Mouse (Mus musculus) MEL (cell line): ENCODE measurements around the gene Pafah2. TPM values are rescaled to one million over a fixed set of nuclear protein-coding genes. Genes with fewer than 3 reads are reported as not detected.

Source experiments
- DNase-seq: peaks from one replicate; pipeline ENCODE4 v3.0.0; 2011; ENCODE audit warnings: low read depth, low spot score
- H3K27ac ChIP-seq: 2 replicates; pipeline ENCODE4 v1.5.1; 2012; ENCODE audit warnings: low read depth, mild to moderate bottlenecking, control low read depth, low read length, moderate library complexity; ENCODE audit not compliant: control insufficient read depth
- H3K27me3 ChIP-seq, 2 experiments: fragments of 150-350 bp in 1 of 2; sonication (generic) in 1 of 2; 2 replicates each; pipeline ENCODE4 v1.6.1; 2012; ENCODE audit warnings: low read length in 2 of 2, mild to moderate bottlenecking in 2 of 2, improper control_type of control experiment in 1 of 2, moderate library complexity in 1 of 2; ENCODE audit not compliant: insufficient read depth in 2 of 2, control insufficient read depth in 1 of 2
- H3K36me3 ChIP-seq, 2 experiments: 2 replicates each; pipeline ENCODE4 v1.6.1; 2012 to 2014; ENCODE audit warnings: low read length in 2 of 2, improper control_type of control experiment in 1 of 2, inconsistent platforms in 1 of 2, mild to moderate bottlenecking in 1 of 2; ENCODE audit not compliant: insufficient read depth in 2 of 2, control insufficient read depth in 1 of 2
- H3K4me1 ChIP-seq, 2 experiments: fragments of 150-350 bp in 1 of 2; sonication (generic) in 1 of 2; 2 replicates each; pipeline ENCODE4 v1.6.1; 2012; ENCODE audit warnings: low read length in 2 of 2, improper control_type of control experiment in 1 of 2, mild to moderate bottlenecking in 1 of 2; ENCODE audit not compliant: insufficient read depth in 2 of 2, control insufficient read depth in 1 of 2
- H3K4me3 ChIP-seq, 2 experiments: fragments of 150-350 bp in 1 of 2; sonication (generic) in 1 of 2; 2 replicates each; pipeline ENCODE4 v1.5.1; 2012; ENCODE audit warnings: low read depth in 2 of 2, low read length in 2 of 2, mild to moderate bottlenecking in 2 of 2, moderate library complexity in 2 of 2, control low read depth in 1 of 2, improper control_type of control experiment in 1 of 2; ENCODE audit not compliant: control insufficient read depth in 1 of 2, insufficient read depth in 1 of 2
- H3K79me2 ChIP-seq: 2 replicates; pipeline ENCODE4 v1.6.1; 2012; ENCODE audit warnings: mild to moderate bottlenecking, low read length, moderate library complexity; ENCODE audit not compliant: control insufficient read depth, poor library complexity, insufficient read depth
- H3K9ac ChIP-seq: 2 replicates; pipeline ENCODE4 v1.6.1; 2012; ENCODE audit warnings: low read depth, mild to moderate bottlenecking, control low read depth, low read length, moderate library complexity; ENCODE audit not compliant: control insufficient read depth, poor library complexity, severe bottlenecking
- H3K9me3 ChIP-seq: fragments of 150-350 bp; sonication (generic); replicated peaks from 2 replicates; pipeline ENCODE4 v1.6.1; 2012; ENCODE audit warnings: mild to moderate bottlenecking, low read length, improper control_type of control experiment, moderate library complexity; ENCODE audit not compliant: insufficient read depth
- CHD2 ChIP-seq: IDR thresholded peaks from 2 replicates; pipeline ENCODE4 v1.6.1; 2011; ENCODE audit warnings: low read length, improper control_type of control experiment
- ETS1 ChIP-seq: IDR thresholded peaks from 2 replicates; pipeline ENCODE4 v1.6.1; 2012; ENCODE audit warnings: low read depth, mild to moderate bottlenecking, inconsistent platforms, low read length, improper control_type of control experiment, moderate library complexity
- GABPA ChIP-seq: IDR thresholded peaks from 2 replicates; pipeline ENCODE4 v1.6.1; 2012; ENCODE audit warnings: low read depth, mild to moderate bottlenecking, inconsistent platforms, low read length, improper control_type of control experiment, moderate library complexity
- GATA1 ChIP-seq: IDR thresholded peaks from 2 replicates; pipeline ENCODE4 v1.6.1; 2011; ENCODE audit warnings: low read depth, low read length, improper control_type of control experiment
- HCFC1 ChIP-seq: IDR thresholded peaks from 2 replicates; pipeline ENCODE4 v1.6.1; 2012; ENCODE audit warnings: low read depth, mild to moderate bottlenecking, inconsistent platforms, low read length, improper control_type of control experiment, moderate library complexity
- MAFK ChIP-seq: IDR thresholded peaks from 2 replicates; pipeline ENCODE4 v1.6.1; 2011; ENCODE audit warnings: low read depth, mild to moderate bottlenecking, low read length, improper control_type of control experiment, borderline replicate concordance
- MAZ ChIP-seq: IDR thresholded peaks from 2 replicates; pipeline ENCODE4 v1.6.1; 2012; ENCODE audit warnings: low read depth, mild to moderate bottlenecking, inconsistent platforms, low read length, improper control_type of control experiment
- POLR2A ChIP-seq, 2 experiments: IDR thresholded peaks; 2 replicates each; pipeline ENCODE4 v1.6.1; 2011 to 2012; ENCODE audit warnings: low read length in 2 of 2, mild to moderate bottlenecking in 2 of 2, control low read depth in 1 of 2, improper control_type of control experiment in 1 of 2, low read depth in 1 of 2, moderate library complexity in 1 of 2; ENCODE audit not compliant: control insufficient read depth in 1 of 2, insufficient read depth in 1 of 2, poor library complexity in 1 of 2
- RAD21 ChIP-seq: IDR thresholded peaks from 2 replicates; pipeline ENCODE4 v1.6.1; 2011; ENCODE audit warnings: mild to moderate bottlenecking, low read depth, low read length, improper control_type of control experiment
- RCOR1 ChIP-seq: IDR thresholded peaks from 2 replicates; pipeline ENCODE4 v1.6.1; 2012; ENCODE audit warnings: low read depth, mild to moderate bottlenecking, inconsistent platforms, low read length, improper control_type of control experiment
- SIN3A ChIP-seq: IDR thresholded peaks from 2 replicates; pipeline ENCODE4 v1.6.1; 2012; ENCODE audit warnings: low read length, improper control_type of control experiment, inconsistent platforms
- SMC3 ChIP-seq: IDR thresholded peaks from 2 replicates; pipeline ENCODE4 v1.6.1; 2011; ENCODE audit warnings: low read depth, low read length, improper control_type of control experiment
- USF2 ChIP-seq, 2 experiments: IDR thresholded peaks; 2 replicates each; pipeline ENCODE4 v1.6.1; 2011 to 2012; ENCODE audit warnings: improper control_type of control experiment in 2 of 2, low read length in 2 of 2, borderline replicate concordance in 1 of 2, inconsistent platforms in 1 of 2, low read depth in 1 of 2, mild to moderate bottlenecking in 1 of 2; ENCODE audit not compliant: insufficient read depth in 1 of 2
- ZC3H11A ChIP-seq: IDR thresholded peaks from 2 replicates; pipeline ENCODE4 v1.6.1; 2012; ENCODE audit warnings: low read depth, mild to moderate bottlenecking, inconsistent platforms, low read length, improper control_type of control experiment
- ZMIZ1 ChIP-seq: IDR thresholded peaks from 2 replicates; pipeline ENCODE4 v1.6.1; 2012; ENCODE audit warnings: low read depth, mild to moderate bottlenecking, inconsistent platforms, low read length, improper control_type of control experiment, moderate library complexity
- ZNF384 ChIP-seq: IDR thresholded peaks from 2 replicates; pipeline ENCODE4 v1.6.1; 2012; ENCODE audit warnings: low read depth, mild to moderate bottlenecking, inconsistent platforms, low read length, improper control_type of control experiment
- polyA plus RNA-seq, 2 experiments: library from polyadenylated mRNA; stranded (reverse) in 1 of 2; unstranded in 1 of 2; fragments of >175 nt in 1 of 2; fragments of >200 nt in 1 of 2; gene quantifications; 2 replicates each; pipeline versions ENCODE4 v1.2.1 to v1.2.4; 2012; ENCODE audit warnings: low replicate concordance in 2 of 2, low read depth in 1 of 2; ENCODE audit not compliant: insufficient read length in 2 of 2, insufficient read depth in 1 of 2, missing spikeins in 1 of 2
- total RNA-seq: library from RNA; depleted of rRNA; stranded (reverse); fragments of 300-350 nt; gene quantifications from 2 replicates; pipeline ENCODE4 v1.2.3, GENCODE M21; 2012

The Pafah2 gene
- total and polyA plus RNA-seq, 3 experiments: 6.0 to 10.6 TPM; not detected in 1

DNA sequence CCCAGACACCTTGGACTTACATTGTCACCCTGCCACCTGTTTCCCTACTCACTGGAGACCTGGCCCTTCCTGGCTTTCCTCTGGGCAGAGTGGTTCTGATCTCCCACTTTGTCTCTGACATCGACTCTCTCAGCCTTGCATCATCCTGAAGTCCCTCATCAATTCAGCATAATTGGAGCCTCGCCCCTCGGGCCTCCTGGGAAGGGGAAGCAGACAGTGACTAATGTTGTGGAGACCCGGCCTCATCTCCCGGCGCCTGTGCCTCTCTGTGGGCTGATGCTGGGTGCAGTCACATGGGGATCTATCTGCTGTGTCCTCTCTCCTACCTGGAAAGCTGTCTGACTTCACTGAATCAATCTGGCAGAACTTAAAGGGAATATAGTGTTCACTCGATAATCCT lies 40.1 kb downstream of the Pafah2 start:
- Histone ChIP-seq H3K9me3 (no peaks in the 10 kb centered on the region), H3K9ac (no peak overlapping the region), H3K4me3 (no peak overlapping the region), H3K27me3 (no peaks in the 10 kb centered on the region), H3K79me2 (no peaks in the 10 kb centered on the region), H3K4me1 (peaks cover 0 to 18% of the 10 kb centered on the region in 2 experiments; a peak in 3 of 4 replicates), H3K36me3 (peaks cover 0 to 13% of the 10 kb centered on the region in 2 experiments; a peak in 2 of 4 replicates), H3K27ac (no peak overlapping the region)
- no peak for TF ChIP-seq RAD21
- no peak for TF ChIP-seq SIN3A
- TF ChIP-seq HCFC1: no peak
- no peak for TF ChIP-seq SMC3
- no peak for TF ChIP-seq ZNF384
- no peak for TF ChIP-seq GATA1
- TF ChIP-seq USF2 (IDR thresholded peaks at IDR 0.05; ENCODE audit: borderline replicate concordance in 1 of 2, insufficient read depth in 1 of 2, low read depth in 1 of 2, low read length in 2 of 2): no peak
- TF ChIP-seq ETS1: no peak
- no peak for TF ChIP-seq CHD2
- TF ChIP-seq MAZ: no peak
- TF ChIP-seq POLR2A (IDR thresholded peaks at IDR 0.05; ENCODE audit: control insufficient read depth in 1 of 2, insufficient read depth in 1 of 2, low read depth in 1 of 2, low read length in 2 of 2, poor library complexity in 1 of 2): no peak
- no peak for TF ChIP-seq MAFK
- no peak for TF ChIP-seq RCOR1
- no peak for TF ChIP-seq ZMIZ1
- no peak for DNase-seq

DNA sequence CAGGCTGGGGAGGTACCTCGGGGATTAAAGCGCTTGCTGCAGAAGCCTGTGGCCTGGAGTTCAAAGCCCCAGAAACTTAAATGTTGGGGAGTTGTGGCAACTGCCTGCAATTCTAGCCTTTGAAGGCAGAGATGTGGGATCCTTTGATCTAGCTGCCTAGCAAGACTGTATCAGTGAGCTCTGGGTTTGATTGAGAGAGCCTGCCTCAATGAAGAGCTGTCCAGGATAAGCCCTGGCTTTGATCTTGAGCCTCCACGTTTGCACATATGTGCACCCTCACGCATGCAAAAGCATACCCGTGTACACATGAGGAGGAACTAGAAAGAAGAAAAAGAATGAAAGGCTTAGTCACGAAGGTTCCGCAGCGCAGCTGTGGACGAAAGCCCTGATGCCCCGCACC lies 40.5 kb downstream of the Pafah2 start:
- H3K4me3 ChIP-seq: no peak overlapping the region
- H3K9me3 ChIP-seq: no peaks in the 10 kb centered on the region
- H3K27ac ChIP-seq: no peak overlapping the region
- H3K27me3 ChIP-seq: no peaks in the 10 kb centered on the region
- H3K79me2 ChIP-seq: no peaks in the 10 kb centered on the region
- peaks cover 0 to 13% of the 10 kb centered on the region in 2 experiments; a peak in 2 of 4 replicates for H3K36me3 ChIP-seq
- peaks cover 0 to 18% of the 10 kb centered on the region in 2 experiments; a peak in 3 of 4 replicates for H3K4me1 ChIP-seq
- H3K9ac ChIP-seq: no peak overlapping the region
- no peak for DNase-seq
- no peak for TF ChIP-seq USF2 (IDR thresholded peaks at IDR 0.05; ENCODE audit: borderline replicate concordance in 1 of 2, insufficient read depth in 1 of 2, low read depth in 1 of 2, low read length in 2 of 2)
- no peak for TF ChIP-seq ZC3H11A
- no peak for TF ChIP-seq GABPA
- TF ChIP-seq, all 39 proteins: peak for 0
